Comparison of ENCODE assay signal across 8 mouse cellular contexts in the genomic region with DNA sequence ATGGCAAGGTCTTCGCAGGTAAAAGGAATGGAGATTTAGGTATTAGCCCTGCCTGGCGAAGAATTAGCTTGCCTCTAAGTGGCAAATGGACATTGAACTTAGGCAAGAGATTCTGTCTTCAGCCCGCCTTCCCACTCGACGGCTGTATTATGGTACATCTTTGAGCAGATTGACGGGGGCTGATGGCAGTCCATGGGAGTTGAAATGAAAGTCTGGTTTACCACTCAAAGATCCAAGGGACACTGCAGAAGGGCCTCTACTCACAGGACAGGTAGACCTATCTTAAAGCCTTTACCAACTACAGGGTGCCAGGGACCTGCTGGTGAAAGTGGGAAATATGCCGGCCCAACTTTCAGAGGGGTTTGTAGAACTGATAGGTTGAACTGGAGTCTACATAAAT. TPM values are rescaled to one million over a fixed set of nuclear protein-coding genes. Genes with fewer than 3 reads are reported as not detected.
A peak's percentile ranks its signal among the peaks of the same experiment; 100 is the strongest.
DNase-seq lines count a peak whose midpoint lies in the region; ATAC-seq and TF ChIP-seq lines count a peak whose summit lies in the region.

No protein-coding gene starts in this region.

- H3K27me3 ChIP-seq in ES-Bruce4 (ENCODE audit: control insufficient read depth, insufficient read depth, low read length, poor library complexity, severe bottlenecking): no peaks in the 10 kb centered on the region
- no peaks in the 10 kb centered on the region for H3K27me3 ChIP-seq in forebrain, embryonic 16.5 days (replicated peaks; ENCODE audit: control insufficient read depth, insufficient read depth, low read length)

- H3K4me3 ChIP-seq in ES-Bruce4 (ENCODE audit: low read depth, low read length) (peak overlapping the region; percentile 96), macrophage (ENCODE audit: inconsistent target) (peak overlapping the region; percentile 68)
- peak overlapping the region; percentile 87 for H3K4me3 ChIP-seq in forebrain, embryonic 16.5 days (replicated peaks; ENCODE audit: low read length)

- H3K9me3 ChIP-seq in ES-Bruce4 (replicated peaks; ENCODE audit: control insufficient read depth, insufficient read depth, low read length, poor library complexity, severe bottlenecking): 0 out of 2 replicates have a peak, but pooled peaks cover 3% of the 10 kb centered on the region
- no peaks in the 10 kb centered on the region for H3K9me3 ChIP-seq in forebrain, embryonic 16.5 days (ENCODE audit: control insufficient read depth, low read length)

- TF ChIP-seq CTCF in ES-Bruce4 (IDR thresholded peaks at IDR 0.05; ENCODE audit: low read depth, low read length): no peak

- peak overlapping the region; percentile 70 for H3K4me2 ChIP-seq in forebrain, embryonic 16.5 days (ENCODE audit: low read length)

- 21% methylated on average over 7 of the region's 7 CpGs for WGBS in forebrain, embryonic 16.5 days
- 38% methylated on average over 7 of the region's 7 CpGs for WGBS in macrophage (ENCODE audit: missing documents)

- no peaks in the 10 kb centered on the region for H3K4me1 ChIP-seq in ES-Bruce4 (ENCODE audit: control insufficient read depth, insufficient read depth, low read length)
- H3K4me1 ChIP-seq in forebrain, embryonic 16.5 days (replicated peaks; ENCODE audit: control insufficient read depth, insufficient read depth, low read length): peaks cover 19% of the 10 kb centered on the region

- H3K79me2 ChIP-seq in macrophage (ENCODE audit: inconsistent target): peaks cover 55% of the 10 kb centered on the region

- H3K9ac ChIP-seq in ES-Bruce4 (ENCODE audit: low read depth, poor library complexity, severe bottlenecking): peak overlapping the region; percentile 96
- peak overlapping the region; percentile 84 for H3K9ac ChIP-seq in forebrain, embryonic 16.5 days (replicated peaks; ENCODE audit: low read depth, low read length)

- H3K27ac ChIP-seq in ES-Bruce4 (ENCODE audit: insufficient read depth, low read length) (no peak overlapping the region), macrophage (no peak overlapping the region)
- no peak overlapping the region; the same call in 1 of the 2 replicates for H3K27ac ChIP-seq in forebrain, embryonic 16.5 days (ENCODE audit: low read length)

- peak; percentile 89 for DNase-seq in heart, adult 11 months
- no peak for DNase-seq in heart, adult 8-10 months (ENCODE audit: low spot score)
- no peak for DNase-seq in adrenal gland, postnatal 10 days
- DNase-seq in gastrocnemius, postnatal 36 days: no peak

- H3K36me3 ChIP-seq in ES-Bruce4 (ENCODE audit: control insufficient read depth, insufficient read depth, low read length, poor library complexity, severe bottlenecking): peaks cover 11% of the 10 kb centered on the region
- H3K36me3 ChIP-seq in forebrain, embryonic 16.5 days (ENCODE audit: control insufficient read depth, insufficient read depth): no peaks in the 10 kb centered on the region
- H3K36me3 ChIP-seq in macrophage (ENCODE audit: inconsistent target): no peaks in the 10 kb centered on the region

- intact Hi-C loops in gastrocnemius, postnatal 36 days (cut with DNase I): no loop called here

- TF ChIP-seq EP300 in ES-Bruce4 (IDR thresholded peaks at IDR 0.05; ENCODE audit: insufficient read depth, low read depth, low read length): no peak

- ATAC-seq in forebrain, embryonic 16.5 days: no peak
- ATAC-seq in erythroid progenitor cell, adult 5-6 weeks (replicated peaks; ENCODE audit: low FRiP score, poor library complexity, severe bottlenecking): no peak

- TF ChIP-seq POLR2A in ES-Bruce4 (IDR thresholded peaks at IDR 0.05; ENCODE audit: insufficient read depth, low read length): no peak

RNA-seq across cellular contexts. Expression of a gene that starts 0.9 kb away (rescaled TPM):
- total RNA-seq in heart, adult 8-10 months (2022): 10 to 100 TPM in 1 of 4 experiments, 1 to 10 TPM in 3; 8.4 to 11.0 (median 9.4) TPM
- polyA plus RNA-seq in ES-Bruce4 (2011; ENCODE audit: insufficient read depth, insufficient read length, low read depth, missing spikeins) (105 and 119 TPM in 2 replicates), macrophage (2018) (18.3 to 25.9 TPM (median 18.9 TPM) in 3 replicates)
- 219 and 244 TPM in 2 replicates for polyA plus RNA-seq in forebrain, embryonic 16.5 days (2015; fragmentation: Nextera tagmentation; extraction: Ambion mirVana)
- 100 to 1,000 TPM in 8 of 26 experiments, 10 to 100 TPM in 18; 55.5 to 128 (median 90.9) TPM for total RNA-seq in macrophage (2018; cell fraction: chromatin; rRNA removed)
- total RNA-seq in macrophage (2018; cell fraction: cytosol; rRNA removed): 10 to 100 TPM; 20.5 to 34.6 (median 26.3) TPM
- total RNA-seq in macrophage (2018; cell fraction: nucleus; rRNA removed): 10 to 100 TPM; 44.7 to 90.2 (median 58.3) TPM
- 12.6 and 25.2 TPM in 2 replicates for total RNA-seq in erythroid progenitor cell, adult 5-6 weeks (2015; ENCODE audit: low replicate concordance)
- 27.1 and 27.9 TPM in 2 replicates for total RNA-seq in erythroid progenitor cell, adult 5-6 weeks (2017; ENCODE audit: low replicate concordance)
- total RNA-seq in adrenal gland, postnatal 10 days (2021): 10 to 100 TPM; 35.1 to 37.1 TPM
- 10 to 100 TPM; 15.3 to 15.5 TPM for total RNA-seq in gastrocnemius, postnatal 36 days (2021)

RNA-seq across cellular contexts. Expression of a gene that starts 7.5 kb away (rescaled TPM):
- total RNA-seq in heart, adult 8-10 months (2022): 10 to 100 TPM; 24.3 to 33.8 (median 28.9) TPM
- polyA plus RNA-seq in ES-Bruce4 (2011; ENCODE audit: insufficient read depth, insufficient read length, low read depth, missing spikeins) (55.7 and 55.8 TPM in 2 replicates), macrophage (2018) (4.5 to 16.5 TPM (median 14.1 TPM) in 3 replicates)
- polyA plus RNA-seq in forebrain, embryonic 16.5 days (2015; fragmentation: Nextera tagmentation; extraction: Ambion mirVana): 30.5 and 35.9 TPM in 2 replicates
- total RNA-seq in macrophage (2018; cell fraction: chromatin; rRNA removed): 10 to 100 TPM in 5 of 26 experiments, 1 to 10 TPM in 19, not detected in 2; 1.2 to 18.4 (median 4.3) TPM
- total RNA-seq in macrophage (2018; cell fraction: cytosol; rRNA removed): 10 to 100 TPM in 21 of 26 experiments, 1 to 10 TPM in 5; 8.3 to 16.5 (median 12.1) TPM
- total RNA-seq in macrophage (2018; cell fraction: nucleus; rRNA removed): 10 to 100 TPM in 6 of 26 experiments, 1 to 10 TPM in 18, not detected in 2; 1.9 to 25.9 (median 5.6) TPM
- total RNA-seq in erythroid progenitor cell, adult 5-6 weeks (2015; ENCODE audit: low replicate concordance): not detected in 2 replicates
- 11.3 TPM in 1 of 2 replicates, not detected in the other for total RNA-seq in erythroid progenitor cell, adult 5-6 weeks (2017; ENCODE audit: low replicate concordance)
- total RNA-seq in adrenal gland, postnatal 10 days (2021): 10 to 100 TPM; 38.1 to 43.4 TPM
- total RNA-seq in gastrocnemius, postnatal 36 days (2021): 10 to 100 TPM; 28.6 to 32.7 TPM

RNA-seq across cellular contexts. Expression of a gene that starts 60.0 kb away (rescaled TPM):
- total RNA-seq in heart, adult 8-10 months (2022): 1 to 10 TPM; 1.9 to 3.9 (median 3.1) TPM
- polyA plus RNA-seq in ES-Bruce4 (2011; ENCODE audit: insufficient read depth, insufficient read length, low read depth, missing spikeins) (not detected in 2 replicates), macrophage (2018) (not detected in 3 replicates)
- 3.1 TPM in 2 replicates for polyA plus RNA-seq in forebrain, embryonic 16.5 days (2015; fragmentation: Nextera tagmentation; extraction: Ambion mirVana)
- total RNA-seq in macrophage (2018; cell fraction: chromatin; rRNA removed): 1 to 10 TPM in 1 of 26 experiments, under 1 TPM in 1, not detected in 24; 0.28 to 1.3 TPM
- not detected for total RNA-seq in macrophage (2018; cell fraction: cytosol; rRNA removed)
- under 1 TPM in 2 of 26 experiments, not detected in 24; 0.30 to 0.48 TPM for total RNA-seq in macrophage (2018; cell fraction: nucleus; rRNA removed)
- total RNA-seq in erythroid progenitor cell, adult 5-6 weeks (2015; ENCODE audit: low replicate concordance): not detected in 2 replicates
- total RNA-seq in erythroid progenitor cell, adult 5-6 weeks (2017; ENCODE audit: low replicate concordance): not detected in 2 replicates
- total RNA-seq in adrenal gland, postnatal 10 days (2021): 1 to 10 TPM; 3.5 to 5.0 TPM
- total RNA-seq in gastrocnemius, postnatal 36 days (2021): 1 to 10 TPM; 1.7 to 2.8 TPM
